Mouse (Mus musculus): ENCODE data around the gene Cuta. TPM values are rescaled to one million over a fixed set of nuclear protein-coding genes. Genes with fewer than 3 reads are reported as not detected.

The Cuta gene
- polyA plus RNA-seq, 1 experiment from 2014 or later = 149 TPM

DNA sequence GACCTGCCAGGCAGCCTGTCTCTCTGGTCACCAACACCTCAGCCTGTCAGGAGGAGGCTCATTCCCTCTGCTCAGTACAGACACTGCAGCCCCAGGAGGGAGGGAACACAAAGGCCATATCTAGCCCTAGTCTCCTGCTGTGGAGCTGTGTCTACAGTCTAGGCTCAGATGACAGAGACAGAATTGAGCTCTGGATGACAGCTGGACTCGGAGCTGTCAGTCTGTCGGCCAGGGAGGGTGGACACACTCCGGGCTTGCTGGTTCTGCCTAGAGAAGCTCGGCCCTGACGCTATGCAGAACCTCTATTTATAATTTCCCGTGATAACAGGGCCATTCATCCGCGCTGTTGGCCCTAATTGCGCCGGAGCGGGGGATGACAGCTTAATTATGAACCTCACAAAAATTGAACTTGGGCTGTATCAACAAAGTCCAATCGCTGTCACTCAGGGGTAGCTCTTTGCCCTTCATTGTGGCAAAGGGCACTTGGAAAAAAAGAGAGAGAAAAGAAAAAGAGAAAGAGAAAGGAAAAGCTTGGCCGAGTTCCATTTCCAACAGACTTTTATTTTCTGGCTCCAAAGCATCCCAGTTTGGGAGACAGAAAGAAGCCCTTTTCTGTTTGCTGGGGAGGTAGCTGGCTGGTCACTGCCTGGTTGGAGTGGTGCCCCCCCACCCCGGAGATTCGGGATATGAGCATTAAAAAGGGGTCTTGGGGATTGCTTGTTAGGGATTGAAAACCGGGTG is 46.6 kb downstream of the Cuta start:
- no peaks in the 10 kb centered on the region for H3K9me3 ChIP-seq (replicated peaks)
- no peaks in the 10 kb centered on the region for H3K36me3 ChIP-seq
- H3K4me2 ChIP-seq (replicated peaks) = 0 out of 2 replicates have a peak overlapping the region, but pooled peaks have one; percentile 15
- H3K27ac ChIP-seq = 0 out of 2 replicates have a peak overlapping the region, but pooled peaks have one; percentile 17
- H3K9ac ChIP-seq = peak overlapping the region; percentile 3
- H3K4me3 ChIP-seq = no peak overlapping the region
- peak; percentile 50; the same call in 1 of the 2 replicates for ATAC-seq (ENCODE audit: low FRiP score)
- H3K27me3 ChIP-seq = peaks cover 15% of the 10 kb centered on the region
- peaks cover 21% of the 10 kb centered on the region for H3K4me1 ChIP-seq
- 39% methylated on average over 16 of the region's 16 CpGs for whole genome bisulfite sequencing

DNA sequence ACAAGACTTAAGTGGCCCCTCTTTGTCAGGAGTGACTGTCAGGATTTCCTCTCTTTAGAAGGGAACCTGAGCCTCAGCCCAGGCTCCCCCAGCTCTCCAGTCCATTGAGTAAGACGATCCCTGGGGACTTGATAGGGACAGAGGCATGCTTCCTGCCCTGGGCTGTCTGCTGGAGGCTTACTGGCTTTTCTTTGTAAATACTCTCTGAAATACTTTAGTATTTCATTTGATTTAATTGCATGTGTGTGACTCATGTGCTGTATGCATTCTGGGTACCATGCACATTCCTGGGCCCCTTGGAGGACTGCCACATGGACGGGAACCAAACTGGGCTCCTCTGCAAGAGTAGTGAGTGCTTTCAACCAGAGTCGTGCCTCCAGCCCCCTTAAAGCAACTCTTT is 51.4 kb downstream of the Cuta start:
- no peaks in the 10 kb centered on the region for H3K9me3 ChIP-seq (replicated peaks)
- no peak overlapping the region for H3K9ac ChIP-seq
- H3K27me3 ChIP-seq = peaks cover 20% of the 10 kb centered on the region
- WGBS = 34% methylated on average over 3 of the region's 3 CpGs
- no peak for ATAC-seq (ENCODE audit: low FRiP score)
- H3K4me1 ChIP-seq = peaks cover 22% of the 10 kb centered on the region
- H3K27ac ChIP-seq = no peak overlapping the region
- H3K36me3 ChIP-seq = no peaks in the 10 kb centered on the region
- H3K4me2 ChIP-seq (replicated peaks) = no peak overlapping the region
- no peak overlapping the region for H3K4me3 ChIP-seq

GRCm38 (mm10) chr17:26886047-26886749 is 53.2 kb downstream of the Cuta start:
- Histone ChIP-seq H3K27ac (no peak overlapping the region), H3K4me1 (peaks cover 15% of the 10 kb centered on the region), H3K9me3 (replicated peaks) (no peaks in the 10 kb centered on the region), H3K27me3 (peaks cover 20% of the 10 kb centered on the region), H3K36me3 (no peaks in the 10 kb centered on the region), H3K4me2 (replicated peaks) (peak overlapping the region; percentile 47), H3K4me3 (peak overlapping the region; percentile 20), H3K9ac (no peak overlapping the region; the same call in 1 of the 2 replicates)
- ATAC-seq (ENCODE audit: low FRiP score) = peak; percentile 78
- 13% methylated on average over 30 of the region's 30 CpGs for WGBS

GRCm38 (mm10) chr17:26884995-26885926 is 54.1 kb downstream of the Cuta start:
- Histone ChIP-seq H3K27ac (no peak overlapping the region), H3K9me3 (replicated peaks) (no peaks in the 10 kb centered on the region), H3K4me1 (peaks cover 15% of the 10 kb centered on the region), H3K9ac (peak overlapping the region; percentile 37; the same call in 1 of the 2 replicates), H3K36me3 (no peaks in the 10 kb centered on the region), H3K4me2 (replicated peaks) (peak overlapping the region; percentile 47), H3K27me3 (peaks cover 20% of the 10 kb centered on the region), H3K4me3 (peak overlapping the region; percentile 20)
- no peak for ATAC-seq (ENCODE audit: low FRiP score)
- 23% methylated on average over 25 of the region's 25 CpGs for WGBS

Small RNA genes lying within 50 kb of the gene (microRNA-seq; reads per million reads assigned to microRNA genes)
- gene Gm27775 (not detected), gene Mir3083 (not detected), gene Mir6968 (1.4 reads per million)

Other genes starting within 250 kb of the Cuta start
- gene Crebrf, start 223.9 kb downstream of the Cuta start, polyA plus RNA-seq (2016; fragmentation: Nextera tagmentation; extraction: Ambion mirVana) = 7.5 and 10.4 TPM in 2 replicates
- 48.5 and 49.7 TPM in 2 replicates for gene Bnip1, start 158.5 kb downstream of the Cuta start, polyA plus RNA-seq (2016; fragmentation: Nextera tagmentation; extraction: Ambion mirVana)
- not detected in 2 replicates for gene Nkx2-5, start 94.6 kb downstream of the Cuta start, polyA plus RNA-seq (2016; fragmentation: Nextera tagmentation; extraction: Ambion mirVana)
- 5.4 and 5.5 TPM in 2 replicates for gene Kifc5b, start 22.5 kb downstream of the Cuta start, polyA plus RNA-seq (2016; fragmentation: Nextera tagmentation; extraction: Ambion mirVana)
- gene Phf1, start 6.5 kb downstream of the Cuta start, polyA plus RNA-seq (2016; fragmentation: Nextera tagmentation; extraction: Ambion mirVana) = 14.6 and 15.7 TPM in 2 replicates
- gene Syngap1, start 1.7 kb upstream of the Cuta start, polyA plus RNA-seq (2016; fragmentation: Nextera tagmentation; extraction: Ambion mirVana) = 4.2 and 4.4 TPM in 2 replicates
- gene Zbtb9, start 33.6 kb upstream of the Cuta start, polyA plus RNA-seq (2016; fragmentation: Nextera tagmentation; extraction: Ambion mirVana) = 19.4 and 19.7 TPM in 2 replicates
- 3.3 and 3.5 TPM in 2 replicates for gene Bak1, start 89.4 kb upstream of the Cuta start, polyA plus RNA-seq (2016; fragmentation: Nextera tagmentation; extraction: Ambion mirVana)
- gene Itpr3, start 117.7 kb upstream of the Cuta start, polyA plus RNA-seq (2016; fragmentation: Nextera tagmentation; extraction: Ambion mirVana) = 2.5 and 2.8 TPM in 2 replicates
- gene Uqcc2, start 194.3 kb upstream of the Cuta start, polyA plus RNA-seq (2016; fragmentation: Nextera tagmentation; extraction: Ambion mirVana) = 263 and 312 TPM in 2 replicates
- 0.40 and 0.54 TPM in 2 replicates for gene Ip6k3, start 228.2 kb upstream of the Cuta start, polyA plus RNA-seq (2016; fragmentation: Nextera tagmentation; extraction: Ambion mirVana)